Mouse (Mus musculus): ENCODE data around the gene Isg20. TPM values are rescaled to one million over a fixed set of nuclear protein-coding genes. Genes with fewer than 3 reads are reported as not detected.

Isg20 gene
- polyA plus RNA-seq, 1 experiment from 2014 or later: not detected

Small RNAs within 50 kb of the gene (microRNA-seq; reads per million reads assigned to microRNA genes)
- gene Mir7-2: 163 reads per million, percentile 62 among the genes with 10 or more reads in this experiment

Other genes starting within 250 kb of the Isg20 start
- gene Ntrk3, start 175.4 kb upstream of the Isg20 start, polyA plus RNA-seq (2015; fragmentation: Nextera tagmentation; extraction: Ambion mirVana): 22.5 and 23.6 TPM in 2 replicates
- 80.6 and 88.7 TPM in 2 replicates for gene Mrps11, start 130.3 kb upstream of the Isg20 start, polyA plus RNA-seq (2015; fragmentation: Nextera tagmentation; extraction: Ambion mirVana)
- 55.9 and 58.7 TPM in 2 replicates for gene Mrpl46, start 129.9 kb upstream of the Isg20 start, polyA plus RNA-seq (2015; fragmentation: Nextera tagmentation; extraction: Ambion mirVana)
- gene Det1, start 66.2 kb upstream of the Isg20 start, polyA plus RNA-seq (2015; fragmentation: Nextera tagmentation; extraction: Ambion mirVana): 17.1 and 17.2 TPM in 2 replicates
- gene Aen, start 17.6 kb upstream of the Isg20 start, polyA plus RNA-seq (2015; fragmentation: Nextera tagmentation; extraction: Ambion mirVana): 43.8 and 47.9 TPM in 2 replicates
- 1.3 and 2.6 TPM in 2 replicates for gene Acan, start 140.1 kb downstream of the Isg20 start, polyA plus RNA-seq (2015; fragmentation: Nextera tagmentation; extraction: Ambion mirVana)
- gene Hapln3, start 217.6 kb downstream of the Isg20 start, polyA plus RNA-seq (2015; fragmentation: Nextera tagmentation; extraction: Ambion mirVana): 1.5 and 1.7 TPM in 2 replicates
- 59.3 and 61.1 TPM in 2 replicates for gene Mfge8, start 235.6 kb downstream of the Isg20 start, polyA plus RNA-seq (2015; fragmentation: Nextera tagmentation; extraction: Ambion mirVana)